Mouse (Mus musculus): ENCODE results near the gene Swt1.
"Not testable (repeated sequence)": the region's sequence is repeated elsewhere in the genome, so short reads cannot be mapped to it uniquely, and the experiment has no call there.

Swt1 gene

GRCm38 (mm10) chr1:151367721-151368324 lies 60.4 kb downstream of the Swt1 start:
- no peak for DNase-seq (ENCODE audit: low read depth, low spot score)

GRCm38 (mm10) chr1:151366944-151367605 lies 61.2 kb downstream of the Swt1 start:
- no peak for DNase-seq (ENCODE audit: low read depth, low spot score)

GRCm38 (mm10) chr1:151359374-151359773 lies 68.9 kb downstream of the Swt1 start:
- no peak for DNase-seq (ENCODE audit: low read depth, low spot score)

- DNase-seq (ENCODE audit: low read depth, low spot score) = no peak
Measured at GRCm38 (mm10) chr1:151355994-151356393, 72.3 kb downstream of the Swt1 start.

- DNase-seq (ENCODE audit: low read depth, low spot score) = no peak
Measured at GRCm38 (mm10) chr1:151352911-151353310, 75.3 kb downstream of the Swt1 start.

DNA sequence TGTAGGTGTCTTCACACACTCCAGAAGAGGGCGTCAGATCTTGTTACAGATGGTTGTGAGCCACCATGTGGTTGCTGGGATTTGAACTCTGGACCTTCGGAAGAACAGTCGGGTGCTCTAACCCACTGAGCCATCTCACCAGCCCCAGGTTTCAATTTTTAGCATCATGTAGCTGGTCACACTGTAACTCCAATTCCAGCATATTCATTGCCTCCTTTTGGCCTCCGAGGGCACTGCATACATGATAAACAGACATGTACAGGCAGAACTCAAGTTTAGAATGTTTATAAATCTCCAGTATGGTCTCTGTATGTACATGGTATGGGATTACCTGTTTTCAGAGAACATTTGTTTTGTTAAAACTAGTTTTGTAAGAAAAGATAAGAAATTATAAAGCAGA lies 80.0 kb downstream of the Swt1 start:
- DNase-seq (ENCODE audit: low read depth, low spot score) = not testable (repeated sequence)

- DNase-seq (ENCODE audit: low read depth, low spot score) = no peak
Measured at GRCm38 (mm10) chr1:151346681-151347127, 81.6 kb downstream of the Swt1 start.

DNA sequence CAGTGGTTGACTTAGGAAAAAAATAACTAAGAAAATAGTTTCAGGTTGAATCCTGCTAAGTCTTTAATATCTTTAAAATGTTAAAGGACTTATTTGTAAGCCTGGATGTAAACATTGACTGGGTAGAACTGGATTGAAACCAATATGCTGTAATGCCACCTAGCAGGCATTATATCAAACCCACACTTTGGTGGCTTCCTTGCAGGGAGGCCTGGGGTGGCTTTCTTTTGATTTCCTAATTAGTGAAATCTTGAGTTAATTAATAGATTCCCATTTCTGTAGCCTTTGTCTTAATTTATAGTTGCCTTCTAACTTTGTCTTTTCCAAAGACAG lies 82.4 kb downstream of the Swt1 start:
- no peak for DNase-seq (ENCODE audit: low read depth, low spot score)

GRCm38 (mm10) chr1:151345109-151345862 lies 83.0 kb downstream of the Swt1 start:
- peak; percentile 76 for DNase-seq (ENCODE audit: low read depth, low spot score)

DNA sequence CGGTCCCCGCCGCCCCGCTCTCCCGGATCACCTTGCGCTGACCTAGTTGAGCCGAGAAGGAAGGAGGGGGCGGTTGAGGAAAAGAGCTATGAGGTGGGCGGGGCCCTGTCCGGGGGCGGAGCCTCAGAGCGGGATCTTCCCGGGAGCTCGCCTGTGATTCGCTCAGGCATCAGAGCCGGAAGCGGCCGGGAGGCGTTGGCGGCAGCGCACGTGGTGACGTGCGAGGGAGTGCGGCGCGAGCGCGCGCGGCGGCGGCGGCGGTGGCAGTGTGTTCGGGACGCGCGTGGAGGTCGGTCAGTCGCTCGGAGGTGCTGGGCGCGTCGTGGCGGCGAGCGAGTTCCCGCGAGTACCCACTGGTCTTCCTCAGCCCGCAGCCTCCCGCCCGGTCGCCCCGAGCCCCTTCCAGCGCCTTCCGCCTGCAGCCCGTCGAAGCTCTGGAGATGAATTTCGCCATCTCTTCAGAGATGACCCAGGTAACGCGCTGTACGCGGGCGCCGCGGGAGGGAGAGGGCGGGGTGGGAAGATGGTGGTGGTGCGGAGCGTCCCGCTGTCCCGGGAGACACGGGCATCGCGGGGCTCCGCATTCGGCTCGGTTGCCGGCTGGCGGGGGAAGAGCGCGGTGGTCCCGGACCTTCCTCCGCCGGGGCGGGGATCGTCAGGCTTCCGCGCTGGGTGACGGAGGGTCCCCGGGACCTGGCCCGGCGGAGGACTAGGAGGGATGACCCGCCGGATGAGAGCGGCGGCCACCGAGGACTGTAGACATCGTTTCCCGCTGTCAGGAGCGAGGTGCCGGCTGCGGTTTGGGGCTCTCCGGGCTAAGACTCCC lies 83.8 kb downstream of the Swt1 start, which contains the start of gene Ivns1abp:
TSS of gene Ivns1abp (plus strand) at position 195 of the 826 bp plus-strand sequence.
- peak; percentile 97 for DNase-seq (ENCODE audit: low read depth, low spot score)

DNA sequence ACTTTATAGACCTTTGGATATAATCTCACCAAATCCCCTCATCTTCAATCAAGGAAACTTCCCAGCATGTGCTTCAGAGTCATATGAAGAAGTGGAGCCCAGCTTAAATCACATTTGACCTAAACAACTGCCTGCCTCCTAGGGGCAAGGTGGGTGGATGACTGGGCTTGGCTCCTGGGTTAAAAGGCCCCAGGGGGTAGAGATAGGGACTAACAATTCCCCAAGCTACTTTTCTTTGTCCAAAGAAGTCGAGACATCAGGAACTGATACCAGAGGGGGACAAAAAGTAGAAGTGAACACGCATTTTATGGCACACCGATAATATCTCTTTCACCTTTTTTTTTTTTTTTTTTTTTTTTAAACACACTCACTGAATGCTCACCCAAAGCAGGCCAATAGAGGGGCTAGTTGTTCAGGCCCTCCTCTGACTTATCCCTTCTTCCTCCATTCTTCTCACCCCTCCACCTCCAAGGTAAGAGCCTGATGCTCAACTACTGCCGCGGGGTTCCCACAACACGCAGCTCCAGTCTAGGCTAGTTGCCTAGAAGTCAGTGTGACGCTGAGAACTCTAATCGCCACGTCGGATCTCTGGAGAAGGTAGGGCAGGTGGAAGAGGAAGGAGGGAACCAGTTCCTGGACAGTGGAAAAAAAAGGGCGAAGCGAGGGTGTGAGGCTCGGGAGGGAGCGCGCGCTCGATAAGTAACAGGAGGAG lies 84.5 kb downstream of the Swt1 start:
- no peak for DNase-seq (ENCODE audit: low read depth, low spot score)

- no peak for DNase-seq (ENCODE audit: low read depth, low spot score)
Measured at GRCm38 (mm10) chr1:151342968-151343367, 85.3 kb downstream of the Swt1 start.

DNA sequence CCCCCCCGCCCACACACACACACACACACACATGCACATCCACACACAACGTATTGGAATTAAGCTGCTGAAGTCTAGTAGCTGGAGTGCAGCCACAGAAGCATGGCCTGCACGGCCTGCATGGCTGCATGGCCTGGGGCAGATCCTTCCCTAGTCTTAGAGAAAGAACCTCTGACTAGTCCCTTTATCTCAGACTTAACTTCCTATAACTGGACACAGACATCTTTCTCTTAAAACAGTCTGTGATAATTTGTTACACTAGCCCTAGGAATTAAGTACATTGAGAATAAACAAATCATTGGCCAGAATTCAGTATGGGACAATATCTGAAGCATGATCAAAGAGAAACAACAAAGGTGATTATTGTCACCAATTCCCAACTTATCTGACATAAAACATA lies 85.9 kb downstream of the Swt1 start:
- no peak for DNase-seq (ENCODE audit: low read depth, low spot score)

- DNase-seq (ENCODE audit: low read depth, low spot score) = no peak
Measured at GRCm38 (mm10) chr1:151341321-151342044, 86.8 kb downstream of the Swt1 start.

DNA sequence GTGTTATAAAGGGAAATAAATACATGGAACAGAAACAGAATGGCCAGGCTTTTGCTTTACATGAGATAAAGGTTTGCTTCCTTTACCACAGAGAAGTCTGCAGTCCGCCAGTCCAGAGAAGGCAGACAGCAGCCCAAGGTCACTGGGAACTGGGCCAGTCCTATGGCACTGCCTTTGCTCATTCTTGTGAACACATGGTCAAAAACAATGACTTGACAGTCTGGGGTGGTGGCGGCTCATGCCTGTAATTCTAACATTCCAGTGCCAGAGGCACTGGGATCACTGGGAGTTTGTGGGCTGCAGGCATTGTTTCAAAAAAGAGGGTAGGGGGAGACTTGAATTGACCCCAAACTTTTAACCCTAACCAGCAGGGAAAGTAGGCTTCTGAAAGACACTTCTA lies 89.3 kb downstream of the Swt1 start:
- DNase-seq (ENCODE audit: low read depth, low spot score) = no peak

GRCm38 (mm10) chr1:151338234-151338633 lies 90.0 kb downstream of the Swt1 start:
- no peak for DNase-seq (ENCODE audit: low read depth, low spot score)

DNA sequence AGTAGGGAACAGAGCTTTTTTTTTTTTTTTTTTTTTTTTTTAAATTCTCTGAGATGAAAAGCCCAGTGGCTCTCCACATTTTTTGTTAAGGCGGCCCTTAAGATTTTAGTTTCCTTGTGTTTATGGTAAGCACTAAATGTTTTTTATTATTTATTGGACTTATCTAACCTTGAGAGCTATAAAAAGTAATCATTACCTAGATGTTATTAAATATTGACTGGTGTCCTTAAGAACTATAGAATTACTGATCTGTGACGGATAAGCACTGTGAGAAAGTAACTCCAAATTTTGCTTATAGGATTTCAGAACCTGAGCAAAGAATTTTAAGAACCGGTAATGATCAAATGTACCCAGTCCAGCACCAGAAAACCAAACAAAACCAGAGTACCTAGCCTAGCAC lies 95.4 kb downstream of the Swt1 start:
- DNase-seq (ENCODE audit: low read depth, low spot score) = no peak

- DNase-seq (ENCODE audit: low read depth, low spot score) = no peak
Measured at GRCm38 (mm10) chr1:151329601-151330000, 98.7 kb downstream of the Swt1 start.

- DNase-seq (ENCODE audit: low read depth, low spot score) = no peak
Measured at GRCm38 (mm10) chr1:151328341-151329097, 99.7 kb downstream of the Swt1 start.

GRCm38 (mm10) chr1:151325328-151325727 lies 102.9 kb downstream of the Swt1 start:
- DNase-seq (ENCODE audit: low read depth, low spot score) = no peak

Data from retina, adult 2 months (tissue).